Mouse (Mus musculus): ENCODE results near the gene Paqr7. TPM values are rescaled to one million over a fixed set of nuclear protein-coding genes. Genes with fewer than 3 reads are reported as not detected.
A peak's percentile ranks its signal among the peaks of the same experiment; 100 is the strongest.
"Not testable (repeated sequence)": the region's sequence is repeated elsewhere in the genome, so short reads cannot be mapped to it uniquely, and the experiment has no call there.

Paqr7 gene
- polyA plus RNA-seq, 1 experiment: 42.7 TPM

GRCm38 (mm10) chr4:134471469-134471868, 25.0 kb upstream of the Paqr7 start:
- no peak for DNase-seq (ENCODE audit: low spot score)

GRCm38 (mm10) chr4:134473764-134474163, 22.7 kb upstream of the Paqr7 start:
- no peak for DNase-seq (ENCODE audit: low spot score)

DNA sequence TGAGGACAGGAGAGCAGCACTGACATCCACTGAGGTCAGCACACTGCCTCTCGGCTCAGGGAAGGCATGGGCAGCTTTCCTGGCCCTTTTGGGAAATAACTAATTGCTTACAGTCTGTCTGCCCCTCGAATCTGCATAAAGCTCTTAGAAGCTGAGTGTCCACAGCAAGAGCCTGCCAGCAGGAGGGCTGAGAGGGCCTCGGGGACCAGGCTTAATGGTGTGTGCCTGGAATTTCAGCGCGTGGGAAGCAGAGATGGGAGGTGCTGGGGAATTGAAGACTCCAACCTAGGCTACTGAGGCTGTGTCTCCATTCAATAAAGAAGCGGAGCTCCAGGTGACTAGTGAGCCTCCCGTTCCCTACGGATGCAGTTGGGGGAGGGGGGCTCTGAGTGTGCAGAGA, 22.3 kb upstream of the Paqr7 start:
- no peak for DNase-seq (ENCODE audit: low spot score)

DNA sequence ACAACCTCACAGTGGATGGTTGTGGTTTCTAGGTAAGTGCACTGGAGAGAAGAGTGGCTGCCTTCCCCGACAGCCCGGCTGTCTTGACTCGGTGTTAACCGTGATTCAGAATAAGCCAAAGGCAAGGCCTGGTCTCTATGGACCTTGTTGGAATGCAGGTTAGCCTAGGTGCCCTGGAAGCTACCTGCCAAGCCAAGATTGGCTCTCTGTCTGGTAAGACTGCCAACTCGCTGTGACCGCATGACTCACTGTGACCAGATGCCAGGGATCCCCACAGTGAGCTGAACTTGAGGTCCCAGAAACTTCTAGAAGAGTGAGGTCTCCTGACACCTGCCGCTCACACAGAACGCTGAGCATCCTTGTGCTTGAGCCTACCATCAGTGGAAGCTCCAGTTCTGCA, 19.6 kb upstream of the Paqr7 start:
- DNase-seq (ENCODE audit: low spot score): no peak

DNA sequence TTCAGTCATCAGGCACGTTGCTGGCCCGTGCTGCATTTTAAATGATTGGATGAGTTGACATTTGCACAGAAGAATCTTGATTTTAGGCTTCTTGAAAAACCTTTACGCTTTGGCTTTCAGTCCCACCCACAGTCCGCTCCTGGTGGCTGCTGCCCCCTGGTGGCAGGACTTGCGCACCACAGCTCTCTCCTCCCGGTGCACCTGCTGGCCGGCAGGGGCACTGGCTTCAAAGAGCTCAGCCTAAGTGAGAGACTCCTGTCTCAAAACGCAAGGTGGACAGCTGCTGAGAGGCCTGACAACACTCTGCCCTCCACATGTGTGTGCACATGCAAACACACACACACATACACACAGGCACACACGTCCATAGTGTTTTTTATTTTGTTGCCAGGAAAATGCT, 18.5 kb upstream of the Paqr7 start:
- DNase-seq (ENCODE audit: low spot score): peak; percentile 91

DNA sequence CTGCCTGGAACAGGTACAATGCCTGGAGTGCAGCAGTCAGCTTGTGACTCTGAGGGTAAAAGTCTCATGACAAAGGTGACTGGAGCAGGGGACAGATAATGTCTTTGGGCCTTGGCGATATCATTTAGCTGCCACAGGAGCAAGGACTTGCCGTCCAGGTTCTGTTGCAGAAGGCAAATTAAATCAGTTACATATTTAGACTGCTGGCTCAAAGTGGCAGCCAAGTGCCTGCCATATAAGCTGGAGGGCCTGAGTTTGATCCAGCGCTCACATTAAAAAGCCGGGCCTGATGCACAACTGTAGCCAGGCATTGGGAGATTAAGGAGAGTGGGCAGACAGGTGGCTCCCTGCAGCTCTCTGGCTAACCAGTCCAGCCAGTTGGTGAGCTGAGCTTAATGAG, 16.7 kb upstream of the Paqr7 start:
- DNase-seq (ENCODE audit: low spot score): no peak

DNA sequence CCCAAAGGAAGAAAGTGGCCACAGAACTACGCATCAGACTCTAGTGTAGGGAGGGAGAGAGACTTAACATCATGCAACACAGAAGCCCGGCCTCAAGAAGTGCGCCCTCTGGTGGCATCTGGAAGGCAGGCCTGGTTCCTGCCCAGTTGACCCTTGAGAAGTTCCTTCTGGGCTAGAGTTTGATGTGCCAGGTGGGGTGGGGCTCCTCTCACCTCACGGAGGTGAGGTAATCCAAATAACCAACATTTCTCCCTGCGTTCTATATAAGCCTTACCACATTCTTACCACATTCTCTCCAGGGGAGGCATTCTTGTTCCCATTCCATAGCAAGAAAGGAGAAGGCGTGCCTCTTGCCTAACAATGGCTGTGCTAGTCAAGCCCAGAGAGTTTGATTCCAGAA, 15.6 kb upstream of the Paqr7 start:
- no peak for DNase-seq (ENCODE audit: low spot score)

- DNase-seq (ENCODE audit: low spot score): no peak
Observed at GRCm38 (mm10) chr4:134481270-134481669, 15.2 kb upstream of the Paqr7 start.

- DNase-seq (ENCODE audit: low spot score): no peak
Observed at GRCm38 (mm10) chr4:134482442-134482841, 14.1 kb upstream of the Paqr7 start.

GRCm38 (mm10) chr4:134483078-134483688, 13.3 kb upstream of the Paqr7 start:
- no peak for DNase-seq (ENCODE audit: low spot score)

DNA sequence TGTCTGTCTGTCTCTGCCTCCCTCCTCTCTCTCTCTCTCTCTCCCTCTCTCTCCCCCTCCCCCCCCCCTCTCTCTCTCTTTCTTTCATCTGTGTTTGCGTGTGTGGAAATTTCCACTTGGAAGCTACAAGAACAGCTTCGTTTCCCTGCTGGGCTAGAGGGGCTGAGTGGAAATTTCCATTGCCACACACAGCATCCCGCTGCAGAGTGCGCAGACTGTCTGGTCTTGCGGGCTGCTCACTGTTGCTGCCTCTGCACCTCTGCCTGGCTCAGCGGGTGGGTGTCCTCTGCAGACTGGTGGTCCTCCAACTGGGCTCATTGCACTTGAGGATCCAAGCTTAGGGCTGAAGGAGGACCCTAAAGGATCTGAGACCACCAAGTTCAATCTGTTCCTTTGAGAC, 12.8 kb upstream of the Paqr7 start:
- DNase-seq (ENCODE audit: low spot score): no peak

DNA sequence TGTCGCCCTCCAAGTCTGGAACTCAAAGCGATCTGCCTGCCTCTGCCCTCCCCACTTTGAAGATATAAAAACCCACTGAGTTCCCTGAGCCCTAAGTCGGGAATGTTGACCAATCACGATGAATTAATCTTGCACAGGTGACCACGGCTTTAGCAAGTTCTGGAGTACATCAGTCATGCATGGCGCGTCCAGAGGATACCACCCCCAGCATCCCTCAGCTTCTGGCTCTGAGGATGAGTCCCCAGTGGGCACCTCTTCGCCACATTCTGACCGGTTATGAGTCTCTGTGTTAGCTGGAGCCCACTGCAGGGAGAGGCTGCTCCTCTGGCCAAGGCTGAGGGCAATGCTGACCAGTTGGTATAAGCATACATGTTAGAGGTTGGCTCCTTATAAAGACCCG, 12.3 kb upstream of the Paqr7 start:
- DNase-seq (ENCODE audit: low spot score): no peak

- no peak for DNase-seq (ENCODE audit: low spot score)
Observed at GRCm38 (mm10) chr4:134485151-134485900, 11.2 kb upstream of the Paqr7 start.

DNA sequence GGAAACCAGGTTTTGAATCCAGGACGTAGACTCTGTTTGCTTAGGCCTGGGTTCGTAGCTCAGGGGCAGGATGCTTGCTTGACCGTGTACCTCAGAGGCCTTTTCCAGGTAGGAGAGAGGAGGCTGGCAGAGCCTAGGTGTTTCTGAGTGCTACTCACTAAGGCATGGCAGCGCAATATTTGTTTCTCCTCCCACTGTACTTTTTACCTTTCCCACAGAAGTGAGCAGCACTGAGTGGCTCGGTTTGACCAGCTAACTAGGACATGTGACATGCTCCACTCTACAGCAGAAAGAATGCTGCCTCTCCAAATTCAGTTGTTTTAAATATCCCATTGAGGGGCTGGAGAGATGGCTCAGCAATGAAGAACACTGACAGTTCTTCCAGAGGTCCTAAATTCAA, 8.3 kb upstream of the Paqr7 start:
- no peak for DNase-seq (ENCODE audit: low spot score)

GRCm38 (mm10) chr4:134489986-134490665, 6.4 kb upstream of the Paqr7 start:
- no peak for DNase-seq (ENCODE audit: low spot score)

- DNase-seq (ENCODE audit: low spot score): no peak
Observed at GRCm38 (mm10) chr4:134491716-134492115, 4.8 kb upstream of the Paqr7 start.

- not testable (repeated sequence) for DNase-seq (ENCODE audit: low spot score)
Observed at GRCm38 (mm10) chr4:134494161-134494560, 2.3 kb upstream of the Paqr7 start.

DNA sequence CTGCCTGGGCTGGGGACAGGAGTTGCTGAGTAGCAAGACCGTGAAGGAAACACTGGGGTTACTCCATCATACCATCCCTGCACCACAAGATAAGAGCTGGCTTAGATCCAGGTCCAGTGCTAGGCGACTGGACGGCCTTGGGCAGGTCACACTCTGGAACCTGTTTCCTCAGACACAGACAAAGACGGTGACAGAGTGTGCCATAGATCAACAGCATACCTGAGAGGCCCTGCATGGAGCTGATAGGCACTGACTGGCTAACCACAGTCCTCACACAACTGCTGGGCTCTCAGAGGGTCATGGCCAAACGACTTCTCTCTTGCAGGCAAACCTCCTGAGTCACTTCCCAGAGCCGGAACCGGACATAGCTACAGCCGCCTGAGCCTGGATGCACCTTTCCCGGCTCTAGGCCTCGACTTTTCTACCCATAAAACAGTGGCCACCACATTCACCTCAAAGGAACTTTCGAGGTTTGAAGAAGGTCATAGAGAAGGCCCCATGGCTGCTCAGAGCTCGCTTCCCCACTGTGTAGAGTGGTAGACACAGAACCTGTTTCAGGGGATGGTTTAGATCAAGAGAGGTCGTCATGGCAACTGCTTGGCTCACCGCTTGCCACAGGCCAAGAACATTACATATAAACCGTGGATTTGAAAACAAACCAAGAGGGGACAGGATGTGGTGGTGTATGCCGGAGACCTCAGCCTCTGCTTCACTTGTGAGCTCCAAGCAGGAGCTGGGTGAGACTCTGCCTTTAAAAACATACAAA, 1.5 kb upstream of the Paqr7 start:
- no peak for DNase-seq (ENCODE audit: low spot score)

DNA sequence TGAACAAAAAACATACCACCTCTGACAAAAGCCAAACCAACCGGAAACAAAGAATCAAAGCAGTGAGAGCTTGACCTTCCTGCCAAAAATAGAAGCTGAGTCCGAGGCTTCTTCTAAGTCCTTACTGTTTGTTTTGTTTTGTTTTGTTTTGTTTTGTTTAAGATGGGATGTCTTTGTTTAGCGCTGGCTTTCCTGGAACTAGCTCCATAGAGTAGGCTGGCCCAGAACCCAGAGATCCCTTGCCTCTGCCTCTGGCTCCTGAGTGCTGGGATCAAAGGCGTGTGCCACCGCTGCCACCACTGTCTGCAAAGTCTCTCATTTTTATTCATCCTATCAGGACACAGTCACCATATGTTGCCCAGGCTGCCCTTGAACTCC, 962 bp upstream of the Paqr7 start:
- no peak for DNase-seq (ENCODE audit: low spot score)

DNA sequence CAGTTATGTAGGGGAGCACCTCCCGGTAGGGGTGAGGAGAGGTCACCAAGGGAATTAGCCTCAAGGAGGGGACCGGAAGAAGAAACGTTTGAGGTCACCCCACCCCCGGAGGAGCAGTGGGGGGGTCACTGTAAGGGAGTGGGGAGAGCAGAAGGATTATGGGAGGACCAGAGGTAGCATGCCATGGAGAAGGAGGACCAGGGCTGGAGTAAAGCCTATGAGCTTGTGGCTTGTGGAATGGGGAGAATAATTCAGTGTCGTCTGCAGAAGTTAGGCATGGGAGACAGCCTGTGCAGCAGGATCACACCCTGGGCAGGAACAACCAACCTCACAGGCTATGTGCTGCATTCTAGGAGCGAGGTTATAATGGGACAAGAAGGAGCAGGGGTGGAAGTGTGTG, 726 bp downstream of the Paqr7 start:
- no peak for DNase-seq (ENCODE audit: low spot score)

DNA sequence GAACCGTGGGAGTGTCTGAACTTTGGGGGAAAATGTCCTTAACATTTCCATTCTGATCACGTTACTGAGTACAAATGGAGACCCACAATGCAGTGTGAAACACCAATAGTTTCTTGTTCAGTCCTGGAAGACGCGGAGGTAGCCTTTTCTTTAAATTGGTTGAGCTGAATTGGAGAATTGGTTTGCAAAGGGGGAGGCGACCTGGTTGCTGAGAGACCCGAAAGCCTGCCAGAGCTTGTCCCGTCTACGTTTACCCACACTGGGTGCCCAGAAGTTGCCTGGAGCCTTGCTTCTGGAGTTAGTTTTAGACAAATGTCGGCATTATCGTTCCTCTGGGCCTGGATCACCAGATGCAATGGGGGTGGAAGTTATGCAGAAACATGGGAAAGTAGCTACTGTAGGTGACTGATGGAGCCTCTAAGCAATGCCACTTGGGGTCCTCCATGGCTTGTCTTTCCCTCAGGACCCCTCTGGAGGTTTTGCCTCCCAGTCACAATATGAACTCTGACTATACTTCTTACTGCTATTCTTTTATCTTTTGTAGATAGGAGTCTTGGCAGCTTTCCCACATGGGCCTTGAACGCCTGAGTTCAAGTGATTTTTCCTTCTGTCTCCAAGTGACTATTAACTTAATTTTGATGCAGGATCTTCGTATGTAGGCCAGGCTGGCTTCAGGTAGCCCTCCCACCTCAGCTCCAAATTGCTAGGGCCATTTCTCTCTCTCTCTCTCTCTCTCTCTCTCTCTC, 1.7 kb downstream of the Paqr7 start:
- DNase-seq (ENCODE audit: low spot score): no peak

- not testable (repeated sequence) for DNase-seq (ENCODE audit: low spot score)
Observed at GRCm38 (mm10) chr4:134498983-134499382, 2.5 kb downstream of the Paqr7 start.
